Mouse (Mus musculus) kidney, postnatal 0 days (tissue): ENCODE results near the gene Vstm2l. TPM values are rescaled to one million over a fixed set of nuclear protein-coding genes. Genes with fewer than 3 reads are reported as not detected.

Source experiments
- ATAC-seq: fragments of 200-750 bp; cut with Nextera tagmentation; replicated peaks from 2 replicates; pipeline ENCODE4 v1.8.0; 2017; ENCODE audit warnings: low read depth, moderate number of reproducible peaks, moderate TSS enrichment, moderate library complexity; ENCODE audit not compliant: low FRiP score
- DNase-seq: peaks from one replicate; pipeline ENCODE4 v3.0.0-alpha.2; 2016; ENCODE audit warnings: low spot score
- H3K27ac ChIP-seq: fragments of 300-500 bp; sonication (generic); 2 replicates; pipeline ENCODE4 v1.5.1; 2014; ENCODE audit warnings: mild to moderate bottlenecking
- H3K27me3 ChIP-seq: fragments of 300-500 bp; sonication (generic); 2 replicates; pipeline ENCODE4 v1.6.1; 2014; ENCODE audit warnings: low read length, mixed read lengths; ENCODE audit not compliant: insufficient read depth
- H3K36me3 ChIP-seq: fragments of 300-500 bp; sonication (generic); 2 replicates; pipeline ENCODE4 v1.6.1; 2014; ENCODE audit warnings: low read length, mixed read lengths; ENCODE audit not compliant: insufficient read depth
- H3K4me1 ChIP-seq: fragments of 300-500 bp; sonication (generic); replicated peaks from 2 replicates; pipeline ENCODE4 v1.6.1; 2014; ENCODE audit warnings: antibody characterized with exemption, low read length, mixed read lengths; ENCODE audit not compliant: insufficient read depth
- H3K4me2 ChIP-seq: fragments of 300-500 bp; sonication (generic); 2 replicates; pipeline ENCODE4 v1.6.1; 2014; ENCODE audit warnings: mild to moderate bottlenecking, low read length, moderate library complexity, mixed read lengths
- H3K4me3 ChIP-seq: fragments of 300-500 bp; sonication (generic); replicated peaks from 2 replicates; pipeline ENCODE4 v1.5.1; 2014; ENCODE audit warnings: low read depth, low read length
- H3K9ac ChIP-seq: fragments of 300-500 bp; sonication (generic); 2 replicates; pipeline ENCODE4 v1.6.1; 2014; ENCODE audit warnings: low read depth, low read length
- H3K9me3 ChIP-seq: fragments of 300-500 bp; sonication (generic); replicated peaks from 2 replicates; pipeline ENCODE4 v1.6.1; 2016; ENCODE audit warnings: low read length, inconsistent platforms, mixed read lengths
- CTCF ChIP-seq: IDR thresholded peaks from 2 replicates; pipeline ENCODE4 v1.5.1; 2016; ENCODE audit warnings: antibody characterized with exemption, low read depth, mild to moderate bottlenecking, moderate library complexity
- WGBS: fragments of 180-500 bp; shearing (Covaris S2); extraction: QIAGEN DNeasy Blood & Tissue Kit; methylation state at CpG from one replicate; pipeline ENCODE4 v1.1.7; 2014; 5-methylcytosine and 5-hydroxymethylcytosine counted together
- polyA plus RNA-seq: library from polyadenylated mRNA; unstranded; fragments of >200 nt; fragmentation: Nextera tagmentation; extraction: Ambion mirVana; gene quantifications from 2 replicates; pipeline ENCODE4 v1.2.1, GENCODE M21; 2015

Gene Vstm2l
- polyA plus RNA-seq, 1 experiment from 2014 or later, result 0.38 TPM

DNA sequence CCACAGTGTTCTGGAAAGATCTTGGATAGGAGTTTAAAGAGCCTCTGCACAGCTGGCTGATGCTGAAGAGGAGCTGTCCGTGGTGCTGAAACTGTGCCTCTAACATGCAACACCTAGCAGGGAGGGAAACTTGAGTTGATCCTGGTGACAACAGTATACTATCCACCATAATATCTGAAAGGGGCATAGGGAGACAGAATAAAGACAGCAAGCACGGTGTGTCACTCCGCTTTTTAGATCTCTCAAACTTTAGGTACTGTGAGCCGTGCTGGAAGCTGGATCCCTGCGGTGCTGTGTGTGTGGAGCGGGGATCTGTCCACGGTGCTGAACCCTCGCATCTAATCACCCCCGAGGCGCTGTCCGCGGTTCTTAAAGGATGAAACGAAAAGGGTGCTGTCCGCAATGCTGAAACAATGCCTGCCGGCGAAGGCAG lies 1.2 kb upstream of the Vstm2l start:
- ATAC-seq (peak; percentile 75; the same call in 1 of the 2 replicates), DNase-seq (peak; percentile 93)
- no peak overlapping the region for H3K9ac ChIP-seq
- no peak overlapping the region for H3K4me3 ChIP-seq
- peaks cover 22% of the 10 kb centered on the region for H3K27me3 ChIP-seq
- H3K4me2 ChIP-seq, result no peak overlapping the region
- no peaks in the 10 kb centered on the region for H3K9me3 ChIP-seq
- no peaks in the 10 kb centered on the region for H3K36me3 ChIP-seq
- peaks cover 8% of the 10 kb centered on the region; the same call in 1 of the 2 replicates for H3K4me1 ChIP-seq
- under 1% methylated on average over 16 of the region's 16 CpGs for WGBS
- TF ChIP-seq CTCF, result no peak
- no peak overlapping the region for H3K27ac ChIP-seq

DNA sequence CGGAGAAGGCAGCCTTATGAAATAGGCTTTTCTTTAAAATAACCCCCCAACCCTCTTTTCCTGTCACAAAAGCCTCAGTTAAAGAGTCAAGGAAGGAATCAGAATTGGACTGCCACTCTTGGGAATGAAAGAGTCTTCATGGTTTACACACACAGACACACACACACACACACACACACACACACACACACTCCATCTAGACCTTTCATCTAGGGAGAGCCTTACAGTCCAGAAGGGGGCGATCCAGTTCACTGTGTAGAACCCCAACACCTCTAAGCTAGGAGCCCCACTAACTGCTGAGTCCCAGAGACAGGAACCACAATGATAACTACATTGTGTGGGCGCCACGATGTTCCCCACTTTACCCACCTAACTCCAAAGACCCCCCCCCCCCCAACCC lies 748 bp upstream of the Vstm2l start:
- Histone ChIP-seq H3K27me3 (peaks cover 22% of the 10 kb centered on the region), H3K4me2 (no peak overlapping the region), H3K9me3 (no peaks in the 10 kb centered on the region), H3K4me3 (no peak overlapping the region), H3K4me1 (peaks cover 8% of the 10 kb centered on the region; the same call in 1 of the 2 replicates), H3K27ac (no peak overlapping the region), H3K9ac (no peak overlapping the region), H3K36me3 (no peaks in the 10 kb centered on the region)
- WGBS, result 0% methylated on average over 4 of the region's 4 CpGs
- DNase-seq (no peak), ATAC-seq (no peak; the same call in 1 of the 2 replicates)
- TF ChIP-seq CTCF, result 0 out of 2 replicates have a peak, but pooled peaks have one; percentile 13

DNA sequence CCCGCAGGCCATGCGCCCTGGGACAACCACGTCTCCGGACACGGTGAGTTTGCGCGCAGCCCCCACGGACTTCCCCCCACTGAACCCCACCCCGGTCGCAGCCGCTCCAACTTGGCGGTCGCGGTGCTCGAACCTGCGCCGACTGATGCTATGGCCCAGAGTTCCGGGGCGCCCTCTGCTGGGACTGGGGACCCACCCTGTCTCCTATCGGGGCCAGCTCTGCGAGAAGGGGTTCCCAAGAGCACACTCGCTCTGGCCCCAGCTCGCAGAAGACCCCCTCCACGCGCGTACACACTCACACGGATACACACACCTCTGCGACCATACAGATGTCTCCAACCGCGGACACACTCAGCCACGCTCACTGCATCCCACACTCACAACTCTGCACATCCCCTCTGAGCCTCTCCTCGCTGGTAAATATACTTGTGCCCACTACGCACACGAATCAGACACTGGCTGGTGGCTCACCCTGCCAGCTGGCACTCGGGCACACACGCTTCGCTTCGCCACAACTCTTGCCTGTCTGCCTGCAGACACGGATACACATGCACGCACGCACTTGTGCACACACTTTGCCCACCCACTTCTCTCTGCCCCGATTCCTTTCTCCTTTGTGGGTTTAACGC lies 550 bp downstream of the Vstm2l start:
- 43% methylated on average over 41 of the region's 43 CpGs for WGBS
- peak; percentile 5; the same call in 1 of the 2 replicates for TF ChIP-seq CTCF
- H3K36me3 ChIP-seq, result no peaks in the 10 kb centered on the region
- DNase-seq (no peak), ATAC-seq (no peak)
- H3K9ac ChIP-seq, result no peak overlapping the region
- no peak overlapping the region for H3K27ac ChIP-seq
- H3K4me1 ChIP-seq, result peaks cover 8% of the 10 kb centered on the region; the same call in 1 of the 2 replicates
- peaks cover 22% of the 10 kb centered on the region for H3K27me3 ChIP-seq
- peak overlapping the region; percentile 54 for H3K4me2 ChIP-seq
- H3K9me3 ChIP-seq, result no peaks in the 10 kb centered on the region
- peak overlapping the region; percentile 22 for H3K4me3 ChIP-seq

DNA sequence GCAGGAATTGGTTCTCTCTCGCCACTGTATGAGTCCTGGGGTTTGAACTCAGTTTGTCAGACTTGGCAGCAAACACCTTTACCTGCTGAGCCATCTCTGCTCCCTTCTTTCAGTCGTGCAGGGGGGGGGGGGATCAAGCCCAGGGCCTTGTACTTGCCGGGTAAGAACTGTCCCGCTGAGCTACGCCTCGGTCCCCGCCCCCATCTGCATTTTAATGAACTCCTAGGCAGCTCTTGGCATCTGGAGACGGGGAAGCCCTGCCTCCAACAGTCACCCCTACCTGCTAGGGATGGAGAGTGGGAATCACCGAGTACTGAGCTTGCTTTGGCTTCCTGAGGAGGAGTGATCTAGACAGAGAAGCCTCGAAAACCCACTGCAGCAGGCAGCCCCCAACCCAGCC lies 4.1 kb downstream of the Vstm2l start:
- peaks cover 22% of the 10 kb centered on the region for H3K27me3 ChIP-seq
- DNase-seq (no peak), ATAC-seq (no peak)
- no peak for TF ChIP-seq CTCF
- 10% methylated on average over 10 of the region's 10 CpGs for WGBS
- H3K9me3 ChIP-seq, result no peaks in the 10 kb centered on the region
- H3K36me3 ChIP-seq, result no peaks in the 10 kb centered on the region
- no peak overlapping the region for H3K4me3 ChIP-seq
- H3K4me2 ChIP-seq, result no peak overlapping the region
- H3K9ac ChIP-seq, result no peak overlapping the region
- H3K27ac ChIP-seq, result no peak overlapping the region
- H3K4me1 ChIP-seq, result peaks cover 8% of the 10 kb centered on the region; the same call in 1 of the 2 replicates

DNA sequence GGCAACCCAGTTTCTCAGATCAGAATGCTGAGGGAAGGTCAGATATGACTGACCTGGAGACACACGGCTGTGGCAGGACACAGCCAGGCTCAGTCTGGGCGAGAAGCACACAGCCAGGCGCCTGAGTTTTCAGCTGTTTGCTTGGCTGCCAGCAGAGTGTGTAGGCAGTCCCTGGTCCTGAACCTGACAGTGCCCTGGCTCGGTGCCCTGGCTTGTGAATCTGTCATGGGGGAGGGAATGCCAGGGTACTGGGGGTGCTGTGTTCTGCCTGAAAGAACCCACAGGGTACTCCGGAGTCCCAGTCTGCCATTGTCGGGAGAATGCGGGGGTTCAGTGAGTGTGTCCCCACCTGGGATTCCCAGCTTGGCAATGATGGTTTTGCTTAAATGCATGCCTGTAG lies 7.1 kb downstream of the Vstm2l start:
- H3K4me3 ChIP-seq, result no peak overlapping the region
- H3K4me2 ChIP-seq, result no peak overlapping the region
- no peak for DNase-seq
- H3K9me3 ChIP-seq, result no peaks in the 10 kb centered on the region
- H3K9ac ChIP-seq, result no peak overlapping the region
- no peak for TF ChIP-seq CTCF
- 61% methylated on average over 7 of the region's 7 CpGs for WGBS
- H3K4me1 ChIP-seq, result no peaks in the 10 kb centered on the region; the same call in 1 of the 2 replicates
- H3K36me3 ChIP-seq, result no peaks in the 10 kb centered on the region
- ATAC-seq, result no peak
- no peaks in the 10 kb centered on the region for H3K27me3 ChIP-seq
- no peak overlapping the region for H3K27ac ChIP-seq

DNA sequence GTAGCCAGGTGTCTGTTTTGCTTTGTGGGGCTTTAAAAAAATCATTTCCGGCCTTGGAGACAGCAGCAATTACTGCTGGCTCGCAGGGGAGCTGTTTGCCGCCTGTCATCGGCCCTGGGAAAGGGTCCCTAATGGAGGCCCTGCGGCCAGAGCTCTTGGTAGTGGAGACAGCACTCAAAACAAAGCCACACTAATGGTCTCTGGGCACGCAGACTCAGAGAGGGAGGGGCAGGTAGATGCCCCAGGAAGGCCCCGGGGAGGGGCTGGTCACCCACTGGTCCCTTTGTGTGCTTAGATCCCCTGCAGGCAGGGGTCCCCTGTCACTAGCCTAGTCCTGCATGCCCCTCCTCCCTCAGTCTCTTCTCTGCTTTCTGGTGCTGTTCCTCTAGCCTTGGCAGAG lies 9.0 kb downstream of the Vstm2l start:
- no peaks in the 10 kb centered on the region for H3K27me3 ChIP-seq
- ATAC-seq, result no peak
- no peak overlapping the region for H3K4me3 ChIP-seq
- TF ChIP-seq CTCF, result no peak
- H3K4me1 ChIP-seq, result no peaks in the 10 kb centered on the region; the same call in 1 of the 2 replicates
- no peak overlapping the region for H3K27ac ChIP-seq
- no peak overlapping the region for H3K9ac ChIP-seq
- no peak overlapping the region for H3K4me2 ChIP-seq
- DNase-seq, result no peak
- 2% methylated on average over 7 of the region's 7 CpGs for WGBS
- H3K36me3 ChIP-seq, result no peaks in the 10 kb centered on the region
- H3K9me3 ChIP-seq, result no peaks in the 10 kb centered on the region
